Mouse (Mus musculus) limb, embryonic 14.5 days (tissue): ENCODE data around the gene Lmo7. TPM values are rescaled to one million over a fixed set of nuclear protein-coding genes. Genes with fewer than 3 reads are reported as not detected.
A peak's percentile ranks its signal among the peaks of the same experiment; 100 is the strongest.

ENCODE experiments used
- ATAC-seq: fragments of 200-750 bp; cut with Nextera tagmentation; 2 replicates; pipeline ENCODE4 v1.8.0; 2017; ENCODE audit warnings: low read depth, moderate number of reproducible peaks, moderate TSS enrichment; ENCODE audit not compliant: low FRiP score
- DNase-seq: peaks from one replicate; pipeline ENCODE4 v3.0.0-alpha.2; 2015; ENCODE audit warnings: low spot score
- H3K27ac ChIP-seq: fragments of 300-500 bp; sonication (generic); replicated peaks from 2 replicates; pipeline ENCODE4 v1.5.1; 2014; ENCODE audit warnings: low read depth, mild to moderate bottlenecking, low read length, moderate library complexity, mixed read lengths
- H3K27me3 ChIP-seq: fragments of 300-500 bp; sonication (generic); 2 replicates; pipeline ENCODE4 v1.6.1; 2014; ENCODE audit warnings: low read length, mixed read lengths; ENCODE audit not compliant: control insufficient read depth, insufficient read depth
- H3K36me3 ChIP-seq: fragments of 300-500 bp; sonication (generic); 2 replicates; pipeline ENCODE4 v1.6.1; 2014; ENCODE audit warnings: mild to moderate bottlenecking, low read length, moderate library complexity, mixed read lengths; ENCODE audit not compliant: control insufficient read depth, insufficient read depth
- H3K4me1 ChIP-seq: fragments of 300-500 bp; sonication (generic); 2 replicates; pipeline ENCODE4 v1.6.1; 2014; ENCODE audit warnings: antibody characterized with exemption, low read length, mixed read lengths; ENCODE audit not compliant: control insufficient read depth, insufficient read depth
- H3K4me2 ChIP-seq: fragments of 300-500 bp; sonication (generic); replicated peaks from 2 replicates; pipeline ENCODE4 v1.6.1; 2014; ENCODE audit warnings: low read depth, mild to moderate bottlenecking, low read length, moderate library complexity; ENCODE audit not compliant: severe bottlenecking
- H3K4me3 ChIP-seq: fragments of 300-500 bp; sonication (generic); replicated peaks from 2 replicates; pipeline ENCODE4 v1.5.1; 2014; ENCODE audit warnings: low read length
- H3K9ac ChIP-seq: fragments of 300-500 bp; sonication (generic); 2 replicates; pipeline ENCODE4 v1.6.1; 2014; ENCODE audit warnings: mild to moderate bottlenecking, low read depth, low read length, moderate library complexity; ENCODE audit not compliant: severe bottlenecking
- H3K9me3 ChIP-seq: fragments of 300-500 bp; sonication (generic); 2 replicates; pipeline ENCODE4 v1.6.1; 2016; ENCODE audit warnings: low read length; ENCODE audit not compliant: control insufficient read depth
- POLR2A ChIP-seq: fragments of 200-500 bp; IDR thresholded peaks from 2 replicates; pipeline ENCODE4 v1.8.0; 2012; ENCODE audit warnings: inconsistent platforms, mild to moderate bottlenecking, moderate library complexity, borderline replicate concordance; ENCODE audit not compliant: insufficient read depth, insufficient read length; ENCODE audit errors: extremely low read depth
- WGBS: fragments of 180-500 bp; shearing (Covaris S2); extraction: QIAGEN DNeasy Blood & Tissue Kit; methylation state at CpG from one replicate; pipeline ENCODE4 v1.1.7; 2014; 5-methylcytosine and 5-hydroxymethylcytosine counted together
- polyA plus RNA-seq, 2 experiments: library from polyadenylated mRNA; depleted of rRNA in 1 of 2; stranded (reverse) in 1 of 2; unstranded in 1 of 2; fragments of >200 nt; fragmentation: Nextera tagmentation in 1 of 2; extraction: Ambion mirVana in 1 of 2; gene quantifications; 2 replicates each; pipeline versions ENCODE4 v1.2.1 to v1.2.3; 2012 to 2014

Gene Lmo7
- polyA plus RNA-seq, 2 experiments = 21.6 to 26.2 TPM

DNA sequence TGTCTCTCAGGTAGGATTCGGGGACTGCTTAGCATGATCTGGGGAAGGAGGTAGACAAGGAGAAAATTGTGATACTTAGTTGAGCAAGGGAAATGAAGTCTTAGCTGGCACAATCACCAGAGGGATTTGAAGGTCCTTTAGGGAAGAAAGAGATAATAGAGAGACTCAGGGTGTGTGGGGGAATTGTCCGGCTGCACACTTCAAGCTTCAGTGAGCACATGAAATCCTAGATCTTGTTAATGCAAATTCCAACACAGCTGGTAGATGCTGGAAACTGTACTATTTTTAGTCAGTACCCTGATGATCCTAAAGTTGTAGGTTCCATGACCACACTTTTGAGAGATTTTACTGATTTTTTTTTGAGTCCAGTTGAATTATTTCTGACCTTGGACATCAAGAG lies 15.3 kb upstream of the Lmo7 start:
- TF ChIP-seq POLR2A = no peak
- Histone ChIP-seq H3K4me3 (no peak overlapping the region), H3K27me3 (no peaks in the 10 kb centered on the region), H3K9ac (no peak overlapping the region), H3K4me2 (no peak overlapping the region), H3K9me3 (no peaks in the 10 kb centered on the region), H3K27ac (no peak overlapping the region), H3K36me3 (no peaks in the 10 kb centered on the region), H3K4me1 (no peaks in the 10 kb centered on the region)
- ATAC-seq = no peak
- WGBS = 74% methylated on average over 2 of the region's 2 CpGs
- no peak for DNase-seq

DNA sequence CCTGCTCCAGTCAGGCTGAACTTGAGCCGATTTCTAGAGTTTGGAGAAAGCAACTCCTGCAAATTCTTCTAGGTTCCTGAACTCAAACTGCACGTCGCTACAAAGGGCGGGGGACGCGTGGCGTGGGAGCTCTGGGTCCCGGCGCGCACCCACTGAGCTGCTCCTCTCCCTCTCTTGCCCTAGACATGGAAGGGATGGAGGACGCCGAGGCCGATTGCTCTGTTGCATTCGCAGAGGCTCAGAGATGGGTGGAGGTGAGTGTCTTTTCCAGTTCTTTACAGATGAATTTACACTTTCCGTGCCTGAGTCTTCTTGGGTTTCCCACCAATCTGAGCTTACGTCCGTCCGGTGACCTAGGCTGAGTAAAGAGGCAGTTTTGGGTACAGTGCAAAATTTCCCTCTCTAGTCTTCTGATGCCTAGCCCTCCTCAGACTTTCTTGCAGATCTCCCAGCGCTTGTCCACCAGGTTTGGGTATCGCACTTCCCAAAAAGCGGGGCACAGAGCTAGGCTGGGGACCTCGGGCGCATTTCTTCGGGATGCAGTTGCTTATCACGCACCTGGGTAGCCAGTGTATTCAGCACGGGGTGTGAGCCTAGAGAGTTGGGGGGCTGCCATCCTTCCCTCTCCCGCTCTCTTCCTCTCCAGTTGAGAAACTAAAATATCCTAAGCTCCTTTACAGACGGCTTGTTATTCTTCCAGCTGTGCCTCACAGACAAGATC lies 375 bp downstream of the Lmo7 start:
- H3K4me1 ChIP-seq = no peaks in the 10 kb centered on the region
- H3K9me3 ChIP-seq = no peaks in the 10 kb centered on the region
- DNase-seq = peak; percentile 28
- under 1% methylated on average over 28 of the region's 28 CpGs for WGBS
- peak; percentile 60 for ATAC-seq
- peak overlapping the region; percentile 95 for H3K4me2 ChIP-seq
- TF ChIP-seq POLR2A = no peak
- no peak overlapping the region for H3K27ac ChIP-seq
- no peaks in the 10 kb centered on the region for H3K36me3 ChIP-seq
- H3K9ac ChIP-seq = peak overlapping the region; percentile 66
- peak overlapping the region; percentile 74 for H3K4me3 ChIP-seq
- 0 out of 2 replicates have a peak, but pooled peaks cover 7% of the 10 kb centered on the region for H3K27me3 ChIP-seq

DNA sequence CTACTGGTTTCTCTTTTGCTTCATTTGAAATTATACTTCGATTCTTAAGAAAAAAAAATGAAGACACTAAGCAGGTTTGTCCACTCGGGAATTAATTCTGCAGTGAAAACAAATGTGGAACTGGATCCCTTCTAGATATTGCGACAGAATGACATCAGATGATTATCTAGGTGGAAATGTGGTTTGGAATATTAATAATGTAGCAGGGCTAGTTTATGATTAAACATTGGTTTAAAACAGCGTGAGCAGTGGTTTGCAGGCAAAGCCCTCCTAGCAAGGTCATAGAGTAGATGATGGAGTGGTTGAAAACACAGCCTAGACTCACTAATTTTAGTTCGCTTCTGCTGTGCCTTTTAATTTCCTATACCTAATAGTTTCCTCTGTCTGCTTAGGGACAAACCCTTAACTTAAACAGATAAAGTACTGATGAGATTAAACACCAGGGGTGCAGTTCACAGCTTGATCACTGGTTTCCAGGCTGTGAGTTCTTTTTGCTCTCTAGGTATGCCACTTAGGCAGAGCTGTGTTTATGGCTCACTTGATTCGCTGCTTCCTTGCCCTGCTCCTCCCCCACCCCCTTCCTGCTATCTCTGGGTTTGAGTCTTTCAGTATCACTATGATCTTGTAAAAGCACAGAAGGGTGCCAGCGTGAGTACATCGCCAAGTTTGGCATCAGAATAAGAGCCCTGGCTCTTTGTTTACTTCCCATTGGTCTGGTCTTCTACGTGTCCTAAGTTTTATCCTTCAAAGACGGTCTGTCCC lies 4.0 kb downstream of the Lmo7 start:
- no peak overlapping the region for H3K9ac ChIP-seq
- no peaks in the 10 kb centered on the region for H3K4me1 ChIP-seq
- WGBS = 33% methylated on average over 10 of the region's 10 CpGs
- H3K36me3 ChIP-seq = no peaks in the 10 kb centered on the region
- H3K4me3 ChIP-seq = no peak overlapping the region
- H3K4me2 ChIP-seq = no peak overlapping the region
- DNase-seq = no peak
- 0 out of 2 replicates have a peak, but pooled peaks cover 7% of the 10 kb centered on the region for H3K27me3 ChIP-seq
- H3K9me3 ChIP-seq = no peaks in the 10 kb centered on the region
- ATAC-seq = no peak
- TF ChIP-seq POLR2A = no peak
- no peak overlapping the region for H3K27ac ChIP-seq

DNA sequence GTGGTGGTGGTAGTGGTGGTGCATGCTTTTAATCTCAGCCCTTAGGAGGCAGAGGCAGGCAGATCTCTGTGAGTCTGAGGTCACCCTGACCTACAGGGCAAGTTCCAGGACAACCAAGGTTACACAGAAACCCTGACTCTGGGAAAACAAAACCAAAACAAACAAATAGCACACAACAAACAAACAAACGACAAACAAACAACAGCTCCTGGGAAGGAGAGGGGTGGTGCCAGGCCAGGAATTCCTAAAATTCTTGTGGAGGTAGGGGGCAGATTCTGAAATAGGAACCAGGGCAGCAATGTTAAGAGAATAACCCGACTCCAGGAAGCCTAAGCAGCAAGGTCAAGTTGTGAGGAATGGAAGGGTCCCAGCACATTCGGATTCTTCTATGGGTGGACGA lies 7.7 kb downstream of the Lmo7 start:
- Histone ChIP-seq H3K4me1 (no peaks in the 10 kb centered on the region), H3K36me3 (no peaks in the 10 kb centered on the region), H3K27me3 (no peaks in the 10 kb centered on the region), H3K27ac (no peak overlapping the region), H3K4me3 (no peak overlapping the region), H3K4me2 (no peak overlapping the region), H3K9me3 (no peaks in the 10 kb centered on the region), H3K9ac (no peak overlapping the region)
- DNase-seq (no peak), ATAC-seq (no peak)
- WGBS = 80% methylated on average over 4 of the region's 4 CpGs
- no peak for TF ChIP-seq POLR2A

DNA sequence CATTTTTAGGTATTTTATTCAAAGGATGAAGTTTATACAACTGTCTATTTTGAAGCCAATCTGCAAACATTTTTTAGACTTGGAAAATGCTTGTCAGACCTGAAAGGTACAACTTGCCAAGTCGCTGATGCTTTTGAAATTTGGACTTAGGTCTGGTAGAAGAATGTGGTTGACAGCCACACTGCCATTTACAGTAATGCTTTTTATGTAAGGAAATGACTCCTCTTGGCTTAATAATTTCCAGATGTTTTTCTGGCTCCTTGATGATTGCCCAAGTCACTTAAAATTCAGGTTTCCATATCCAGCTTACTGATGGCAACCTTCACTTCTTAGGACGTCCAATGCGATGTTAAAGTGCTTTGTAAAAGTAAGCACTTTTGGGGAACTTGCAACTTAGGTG lies 16.9 kb downstream of the Lmo7 start:
- Histone ChIP-seq H3K9me3 (no peaks in the 10 kb centered on the region), H3K27ac (peak overlapping the region; percentile 63; the same call in 1 of the 2 replicates), H3K27me3 (no peaks in the 10 kb centered on the region), H3K4me2 (no peak overlapping the region), H3K9ac (no peak overlapping the region), H3K36me3 (no peaks in the 10 kb centered on the region), H3K4me1 (peaks cover 16% of the 10 kb centered on the region), H3K4me3 (no peak overlapping the region)
- 22% methylated on average over 3 of the region's 3 CpGs for WGBS
- TF ChIP-seq POLR2A = no peak
- ATAC-seq (peak; percentile 35), DNase-seq (peak; percentile 68)
